14 mouse cellular contexts compared by ENCODE assay signal in the genomic region with DNA sequence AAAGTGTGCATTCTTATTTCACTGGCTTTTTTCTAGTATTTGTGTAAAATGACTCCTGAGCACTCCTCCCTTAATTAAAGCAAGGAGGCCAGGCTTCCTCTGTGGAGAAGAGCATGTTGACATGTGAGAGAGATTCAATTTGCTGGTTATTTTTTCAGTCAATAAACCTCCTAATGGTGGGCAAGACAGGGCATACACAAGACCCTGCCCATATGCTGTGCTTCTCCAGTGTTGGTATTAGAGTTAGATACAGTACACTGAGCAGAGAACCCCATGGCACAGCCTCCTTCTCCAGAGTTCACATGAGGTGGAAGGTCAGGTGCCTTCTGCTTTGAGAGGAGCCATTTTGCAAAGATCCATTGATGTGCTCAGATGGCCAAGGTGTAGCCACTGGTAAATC.
DNase-seq lines count a peak whose midpoint lies in the region; ATAC-seq lines count a peak whose summit lies in the region.
"Had no signal": no experiment of that assay in that cellular context is flagged by ENCODE, and none has a peak within 500 bp of the region (broad histone marks: within the 10 kb centered on the region; RNA-seq: fewer than 3 reads in every experiment).

No protein-coding gene starts in this region.

- no peak for DNase-seq in embryonic facial prominence, embryonic 11.5 days (ENCODE audit: low spot score)
- no peak for DNase-seq in embryonic facial prominence, embryonic 14.5 days (ENCODE audit: low spot score)
- no peak for DNase-seq in ovary, postnatal 10 days (ENCODE audit: low spot score)
- no peak for DNase-seq in adrenal gland, adult (ENCODE audit: inconsistent age in 2 of 2, low spot score in 1 of 2)
- DNase-seq in kidney, postnatal 4 days: no peak
- DNase-seq: gastrocnemius, postnatal 10 days; liver, postnatal 0 days; lung, postnatal 4 days; thymus, postnatal 4 days had no signal

- no peak overlapping the region for H3K4me3 ChIP-seq in embryonic facial prominence, embryonic 11.5 days (ENCODE audit: low read depth, low read length)
- no peak overlapping the region for H3K4me3 ChIP-seq in embryonic facial prominence, embryonic 14.5 days (ENCODE audit: low read depth, low read length)
- H3K4me3 ChIP-seq in hindbrain, embryonic 12.5 days: no peak overlapping the region
- H3K4me3 ChIP-seq in midbrain, embryonic 13.5 days (replicated peaks): no peak overlapping the region
- H3K4me3 ChIP-seq: heart, embryonic 12.5 days; myocyte had no signal

- H3K27ac ChIP-seq in embryonic facial prominence, embryonic 11.5 days (replicated peaks; ENCODE audit: low read depth, low read length): no peak overlapping the region
- H3K27ac ChIP-seq in embryonic facial prominence, embryonic 14.5 days (replicated peaks; ENCODE audit: low read depth, low read length): 0 out of 2 replicates have a peak overlapping the region, but pooled peaks have one; percentile 24
- H3K27ac ChIP-seq in hindbrain, embryonic 12.5 days: peak overlapping the region; percentile 87
- H3K27ac ChIP-seq in midbrain, embryonic 13.5 days: peak overlapping the region; percentile 92

- H3K9ac ChIP-seq in embryonic facial prominence, embryonic 11.5 days (replicated peaks; ENCODE audit: low read length): no peak overlapping the region
- no peak overlapping the region for H3K9ac ChIP-seq in embryonic facial prominence, embryonic 14.5 days (ENCODE audit: low read depth, low read length)
- H3K9ac ChIP-seq in hindbrain, embryonic 12.5 days: no peak overlapping the region
- 0 out of 2 replicates have a peak overlapping the region, but pooled peaks have one; percentile 1 for H3K9ac ChIP-seq in midbrain, embryonic 13.5 days (replicated peaks)
- H3K9ac ChIP-seq: heart, embryonic 12.5 days; liver, postnatal 0 days had no signal

- H3K4me2 ChIP-seq in embryonic facial prominence, embryonic 11.5 days (ENCODE audit: low read depth, low read length): no peak overlapping the region
- no peak overlapping the region for H3K4me2 ChIP-seq in embryonic facial prominence, embryonic 14.5 days (ENCODE audit: low read depth, low read length)
- no peak overlapping the region for H3K4me2 ChIP-seq in hindbrain, embryonic 12.5 days (replicated peaks)
- H3K4me2 ChIP-seq in midbrain, embryonic 13.5 days (replicated peaks): 0 out of 2 replicates have a peak overlapping the region, but pooled peaks have one; percentile 2
- H3K4me2 ChIP-seq: heart, embryonic 12.5 days had no signal

- no peaks in the 10 kb centered on the region for H3K27me3 ChIP-seq in embryonic facial prominence, embryonic 11.5 days (ENCODE audit: control insufficient read depth, insufficient read depth, low read length)
- no peaks in the 10 kb centered on the region for H3K27me3 ChIP-seq in embryonic facial prominence, embryonic 14.5 days (replicated peaks; ENCODE audit: control insufficient read depth, insufficient read depth, low read length)
- H3K27me3 ChIP-seq in hindbrain, embryonic 12.5 days: no peaks in the 10 kb centered on the region
- no peaks in the 10 kb centered on the region for H3K27me3 ChIP-seq in midbrain, embryonic 13.5 days
- H3K27me3 ChIP-seq: heart, embryonic 12.5 days had no signal

- no peaks in the 10 kb centered on the region for H3K9me3 ChIP-seq in embryonic facial prominence, embryonic 11.5 days (replicated peaks; ENCODE audit: control insufficient read depth, low read length)
- no peaks in the 10 kb centered on the region for H3K9me3 ChIP-seq in embryonic facial prominence, embryonic 14.5 days (ENCODE audit: control insufficient read depth, low read length)
- no peaks in the 10 kb centered on the region for H3K9me3 ChIP-seq in hindbrain, embryonic 12.5 days (replicated peaks)
- H3K9me3 ChIP-seq in midbrain, embryonic 13.5 days: no peaks in the 10 kb centered on the region
- H3K9me3 ChIP-seq: heart, embryonic 12.5 days had no signal

- no peaks in the 10 kb centered on the region; the same call in 1 of the 2 replicates for H3K4me1 ChIP-seq in embryonic facial prominence, embryonic 11.5 days (ENCODE audit: control insufficient read depth, insufficient read depth, low read length)
- peaks cover 10% of the 10 kb centered on the region; the same call in 1 of the 2 replicates for H3K4me1 ChIP-seq in embryonic facial prominence, embryonic 14.5 days (ENCODE audit: control insufficient read depth, insufficient read depth, low read length)
- H3K4me1 ChIP-seq in hindbrain, embryonic 12.5 days: peaks cover 18% of the 10 kb centered on the region
- peaks cover 34% of the 10 kb centered on the region for H3K4me1 ChIP-seq in midbrain, embryonic 13.5 days (replicated peaks)
- H3K4me1 ChIP-seq: heart, embryonic 12.5 days had no signal

- ATAC-seq in embryonic facial prominence, embryonic 11.5 days (replicated peaks; ENCODE audit: insufficient number of reproducible peaks, low FRiP score, low TSS enrichment, low read depth): 0 out of 2 replicates have a peak, but pooled peaks have one; percentile 41
- no peak; the same call in 1 of the 2 replicates for ATAC-seq in embryonic facial prominence, embryonic 14.5 days (ENCODE audit: low read depth)
- ATAC-seq in hindbrain, embryonic 12.5 days (ENCODE audit: low FRiP score): 0 out of 2 replicates have a peak, but pooled peaks have one; percentile 24
- ATAC-seq in midbrain, embryonic 13.5 days: 0 out of 2 replicates have a peak, but pooled peaks have one; percentile 18
- no peak for ATAC-seq in megakaryocyte, adult 5-6 weeks (ENCODE audit: poor library complexity, severe bottlenecking)
- ATAC-seq: liver, postnatal 0 days had no signal

- H3K36me3 ChIP-seq in embryonic facial prominence, embryonic 11.5 days (replicated peaks; ENCODE audit: control insufficient read depth, insufficient read depth, low read depth, low read length): no peaks in the 10 kb centered on the region
- no peaks in the 10 kb centered on the region for H3K36me3 ChIP-seq in embryonic facial prominence, embryonic 14.5 days (ENCODE audit: control insufficient read depth, insufficient read depth, low read length)
- no peaks in the 10 kb centered on the region for H3K36me3 ChIP-seq in hindbrain, embryonic 12.5 days
- no peaks in the 10 kb centered on the region for H3K36me3 ChIP-seq in midbrain, embryonic 13.5 days
- H3K36me3 ChIP-seq: heart, embryonic 12.5 days had no signal

Comparison
In these comparisons a context has a peak if more than half of its experiments do, and no peak if none do; other contexts are left out.
1. ATAC-seq: peak in embryonic facial prominence, embryonic 11.5 days (single experiment), hindbrain, embryonic 12.5 days (single experiment) and midbrain, embryonic 13.5 days (single experiment); none in embryonic facial prominence, embryonic 14.5 days (single experiment) and megakaryocyte, adult 5-6 weeks (single experiment).